18 mouse cellular contexts compared by ENCODE assay signal in the genomic region with DNA sequence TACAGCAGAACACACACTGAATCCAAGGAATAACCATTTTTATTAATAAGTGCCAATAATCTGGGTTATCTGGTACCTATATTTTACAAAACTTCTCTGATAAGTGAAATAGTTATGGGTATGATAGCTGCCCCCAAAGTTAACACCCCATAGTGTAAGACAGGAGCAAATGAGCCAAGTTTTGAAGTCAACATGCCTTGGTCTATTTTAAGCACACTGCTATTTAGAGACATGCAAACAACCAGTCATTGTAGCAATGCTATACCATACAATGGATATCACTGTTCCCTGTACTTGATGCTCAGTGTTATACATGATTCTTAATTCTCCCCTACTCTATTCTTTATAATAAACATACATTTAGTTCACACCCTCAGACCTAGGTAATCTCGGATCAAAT.
"Had no signal": no experiment of that assay in that cellular context is flagged by ENCODE, and none has a peak within 500 bp of the region (broad histone marks: within the 10 kb centered on the region; RNA-seq: fewer than 3 reads in every experiment).

No protein-coding gene starts in this region.

- H3K4me2 ChIP-seq: lung, embryonic 14.5 days; midbrain, embryonic 12.5 days; neural tube, embryonic 13.5 days; neural tube, embryonic 15.5 days had no signal

- H3K36me3 ChIP-seq: midbrain, embryonic 10.5 days; midbrain, embryonic 12.5 days; neural tube, embryonic 13.5 days; neural tube, embryonic 15.5 days had no signal

- H3K27me3 ChIP-seq: midbrain, embryonic 12.5 days; neural tube, embryonic 13.5 days; neural tube, embryonic 15.5 days had no signal

- H3K9ac ChIP-seq: lung, embryonic 14.5 days; midbrain, embryonic 12.5 days; neural tube, embryonic 13.5 days; neural tube, embryonic 15.5 days had no signal

- H3K9me3 ChIP-seq: midbrain, embryonic 10.5 days; midbrain, embryonic 12.5 days; neural tube, embryonic 13.5 days; neural tube, embryonic 15.5 days had no signal

- ATAC-seq: midbrain, embryonic 16.5 days had no signal

- H3K4me3 ChIP-seq: midbrain, embryonic 10.5 days; midbrain, embryonic 12.5 days; myocyte; neural tube, embryonic 13.5 days; neural tube, embryonic 15.5 days had no signal

- H3K4me1 ChIP-seq: midbrain, embryonic 12.5 days; neural tube, embryonic 15.5 days had no signal

- H3K27ac ChIP-seq: midbrain, embryonic 10.5 days; midbrain, embryonic 12.5 days; neural tube, embryonic 13.5 days; neural tube, embryonic 15.5 days had no signal

- DNase-seq: lung, embryonic 14.5 days; lung, postnatal 10 days; lung, postnatal 4 days; midbrain, embryonic 14.5 days; retina, postnatal 1 day; right cerebral cortex, adult 18-20 months; right cerebral cortex, postnatal 25 days; right cerebral cortex, postnatal 4 days; spleen, adult 18-20 months; thymus, adult 18-20 months; thymus, postnatal 14 days; thymus, postnatal 36 days had no signal
